ENCODE assay signal across 8 mouse cellular contexts in the genomic region with DNA sequence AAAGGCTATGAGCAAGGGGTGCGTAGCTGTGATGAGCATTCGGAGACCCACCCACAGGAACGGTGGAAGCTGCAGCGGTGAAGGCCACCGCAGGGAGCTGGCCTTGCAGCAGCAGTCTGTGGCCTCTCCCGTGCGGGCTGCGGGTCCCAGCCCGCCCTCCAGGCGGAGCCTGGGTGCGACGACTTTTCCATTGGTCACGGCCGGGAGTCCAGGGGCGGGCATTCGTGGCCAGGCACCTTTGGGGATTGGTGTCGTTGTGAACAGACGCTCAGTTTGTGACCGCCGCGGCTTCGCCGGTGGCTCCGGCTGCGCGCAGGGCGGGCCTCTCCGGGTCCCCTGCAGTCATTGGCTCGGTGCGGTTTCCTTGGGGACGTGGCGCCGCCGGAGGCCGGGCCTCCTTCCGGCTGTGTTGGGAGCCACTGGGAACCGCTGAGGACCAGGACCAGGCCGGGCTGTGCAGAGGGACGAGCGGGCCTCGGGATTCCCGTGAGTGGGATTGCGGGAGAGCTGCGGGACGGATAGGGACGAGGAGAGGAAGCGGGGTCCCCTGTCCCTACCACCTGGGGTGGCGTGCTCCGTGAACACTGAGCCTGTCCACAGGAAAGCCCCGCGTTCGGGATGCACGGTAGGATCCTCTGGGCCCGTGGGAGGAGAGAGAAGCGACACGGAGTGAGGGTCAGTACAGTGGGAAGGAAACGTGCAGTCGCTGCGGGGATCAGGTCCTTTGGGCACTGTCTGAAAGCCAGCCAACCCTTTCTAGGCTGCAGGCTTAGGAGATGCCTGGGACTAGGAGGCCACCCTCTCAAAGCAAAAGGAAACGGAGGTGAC. TPM values are rescaled to one million over a fixed set of nuclear protein-coding genes. Genes with fewer than 3 reads are reported as not detected.
DNase-seq lines count a peak whose midpoint lies in the region; ATAC-seq lines count a peak whose summit lies in the region.

A gene (plus strand): TSS at position 254 of the 828 bp plus-strand sequence.

- peak within 1 kb of the TSS; percentile 79 for H3K4me2 ChIP-seq in hindbrain, embryonic 16.5 days (ENCODE audit: low read length)

- H3K4me1 ChIP-seq in hindbrain, embryonic 16.5 days (ENCODE audit: control insufficient read depth, insufficient read depth, low read depth, low read length): peaks cover 17% of the 10 kb centered on the region

- H3K27ac ChIP-seq in hindbrain, embryonic 16.5 days (ENCODE audit: low read depth, low read length): peak within 1 kb of the TSS; percentile 79
- peak within 1 kb of the TSS; percentile 41; the same call in 1 of the 2 replicates for H3K27ac ChIP-seq in macrophage

- peak within 1 kb of the TSS; percentile 93 for H3K4me3 ChIP-seq in hindbrain, embryonic 16.5 days (ENCODE audit: low read length)
- H3K4me3 ChIP-seq in macrophage (ENCODE audit: inconsistent target): peak within 1 kb of the TSS; percentile 92

- no peaks in the 10 kb centered on the region for H3K9me3 ChIP-seq in hindbrain, embryonic 16.5 days (ENCODE audit: control insufficient read depth, low read length)

- peak within 1 kb of the TSS; percentile 93 for H3K9ac ChIP-seq in hindbrain, embryonic 16.5 days (ENCODE audit: low read depth, low read length)

- peaks cover 48% of the 10 kb centered on the region for H3K79me2 ChIP-seq in macrophage (ENCODE audit: inconsistent target)

- peak; percentile 92 for DNase-seq in T-cell, adult 2 months (ENCODE audit: low spot score)
- peak; percentile 95 to 96 for DNase-seq in cerebellum, postnatal 36 days
- DNase-seq in gastrocnemius, adult 18-20 months (ENCODE audit: low spot score): peak; percentile 97
- peak; percentile 95 to 98 for DNase-seq in left cerebral cortex, adult 18-20 months (ENCODE audit: low spot score in 2 of 2)
- DNase-seq in right cerebral cortex, adult 18-20 months: peak; percentile 98
- peak; percentile 81 for DNase-seq in urinary bladder, postnatal 10 days (ENCODE audit: low spot score)

- WGBS in hindbrain, embryonic 16.5 days: under 1% methylated on average over 58 of the region's 60 CpGs
- under 1% methylated on average over 60 of the region's 60 CpGs for WGBS in macrophage (ENCODE audit: missing documents)

- H3K36me3 ChIP-seq in hindbrain, embryonic 16.5 days (ENCODE audit: control insufficient read depth, insufficient read depth, low read length): peaks cover 2% of the 10 kb centered on the region; the same call in 1 of the 2 replicates
- H3K36me3 ChIP-seq in macrophage (ENCODE audit: inconsistent target): no peaks in the 10 kb centered on the region

- no peaks in the 10 kb centered on the region for H3K27me3 ChIP-seq in hindbrain, embryonic 16.5 days (replicated peaks; ENCODE audit: control insufficient read depth, insufficient read depth, low read length)

- ATAC-seq in hindbrain, embryonic 16.5 days: peak; percentile 99

RNA-seq across cellular contexts. Expression of the gene that starts here (rescaled TPM):
- total RNA-seq in gastrocnemius, adult 18-20 months (2021): 1 to 10 TPM in 1 of 2 experiments, under 1 TPM in 1; 0.74 to 1.6 TPM
- polyA plus RNA-seq in hindbrain, embryonic 16.5 days (2015; fragmentation: Nextera tagmentation; extraction: Ambion mirVana): 8.1 and 8.3 TPM in 2 replicates
- total RNA-seq in left cerebral cortex, adult 18-20 months (2021): 10 to 100 TPM; 17.9 to 18.2 TPM
- total RNA-seq in macrophage (2018; cell fraction: chromatin; rRNA removed): 100 to 1,000 TPM in 8 of 26 experiments, 10 to 100 TPM in 18; 43.2 to 234 (median 67.2) TPM
- 10 to 100 TPM; 20.1 to 45.4 (median 27.3) TPM for total RNA-seq in macrophage (2018; cell fraction: cytosol; rRNA removed)
- 100 to 1,000 TPM in 3 of 26 experiments, 10 to 100 TPM in 23; 37.0 to 129 (median 58.1) TPM for total RNA-seq in macrophage (2018; cell fraction: nucleus; rRNA removed)
- 10.2 to 14.7 TPM (median 11.2 TPM) in 3 replicates for polyA plus RNA-seq in macrophage (2018)

Comparison
In these comparisons a context has a peak if more than half of its experiments do, and no peak if none do; other contexts are left out.
1. Peak in every context shown above with its lines: DNase-seq, ATAC-seq, H3K4me3 ChIP-seq and H3K27ac ChIP-seq.
2. RNA of the gene that starts here (total RNA-seq): 17.9 to 18.2 TPM in left cerebral cortex, adult 18-20 months; 0.74 to 1.6 TPM in gastrocnemius, adult 18-20 months; every median in the first group is over 4 times any median in the second.